Mouse (Mus musculus) heart, postnatal 36 days (tissue): ENCODE measurements around the gene Twsg1. TPM values are rescaled to one million over a fixed set of nuclear protein-coding genes. Genes with fewer than 3 reads are reported as not detected.

Source experiments
- DNase-seq, 2 experiments: peaks; one replicate each; pipeline ENCODE4 v3.0.0; 2021 to 2022
- intact Hi-C: fragments of 180-260 bp; cut with DNase I; formaldehyde crosslinking; loops from one replicate; pipeline ENCODE4 v1.15.1; 2025
- total RNA-seq, 2 experiments: library from RNA; stranded (reverse); gene quantifications; 2 replicates each; pipeline ENCODE4 v1.2.3; 2021

Twsg1 gene
- total RNA-seq, 2 experiments from 2014 or later = 73.7 to 75.5 TPM

- intact Hi-C loops = no loop called here
Measured at GRCm38 (mm10) chr17:65896016-65896415, 55.0 kb downstream of the Twsg1 start.

GRCm38 (mm10) chr17:65889476-65889875 lies 61.5 kb downstream of the Twsg1 start:
- DNase-seq = no peak
- intact Hi-C loops = loop anchor here (10.0 kb wide), 1 partner anchor 1555 kb away; the partner anchor contains the start of gene Pja2

More at GRCm38 (mm10) chr17:65896016-65896415, 55.0 kb downstream of the Twsg1 start:
- no peak for DNase-seq

- intact Hi-C loops = loop anchor here (10.0 kb wide), 1 partner anchor 1552 kb away; the partner anchor contains the start of gene Pja2
- DNase-seq = peak in 1 of 2 experiments; percentile 15
Measured at GRCm38 (mm10) chr17:65886571-65886970, 64.5 kb downstream of the Twsg1 start.

- DNase-seq = peak in 1 of 2 experiments; percentile 32
- intact Hi-C loops = loop anchor here (10.0 kb wide), 1 partner anchor 1551 kb away; the partner anchor contains the start of gene Pja2
Measured at GRCm38 (mm10) chr17:65885697-65886529, 65.1 kb downstream of the Twsg1 start, which contains the start of gene Ralbp1. Gene Ralbp1, minus strand, starts transcription at chr17:65885798.

- no peak for DNase-seq
- intact Hi-C loops = loop anchor here (10.0 kb wide), 1 partner anchor 1551 kb away; the partner anchor contains the start of gene Pja2
Measured at GRCm38 (mm10) chr17:65885398-65885696, 65.7 kb downstream of the Twsg1 start.

GRCm38 (mm10) chr17:65884691-65885397 lies 66.2 kb downstream of the Twsg1 start:
- DNase-seq = peak; percentile 97 to 98
- intact Hi-C loops = loop anchor here (5.0 to 10.0 kb wide), 3 partner anchors 67 to 1550 kb away; partner anchors contain the start of genes Pja2, Twsg1 and Washc1

GRCm38 (mm10) chr17:65884061-65884669 lies 66.9 kb downstream of the Twsg1 start:
- intact Hi-C loops = loop anchor here (5.0 to 10.0 kb wide), 3 partner anchors 68 to 1549 kb away; partner anchors contain the start of genes Pja2, Twsg1 and Washc1

GRCm38 (mm10) chr17:65877026-65877425 lies 74.0 kb downstream of the Twsg1 start:
- DNase-seq = no peak
- intact Hi-C loops = no loop called here

More at GRCm38 (mm10) chr17:65884061-65884669, 66.9 kb downstream of the Twsg1 start:
- DNase-seq = no peak

GRCm38 (mm10) chr17:65873834-65874233 lies 77.2 kb downstream of the Twsg1 start:
- intact Hi-C loops = no loop called here
- no peak for DNase-seq

- intact Hi-C loops = no loop called here
- DNase-seq = no peak
Measured at GRCm38 (mm10) chr17:65873156-65873555, 77.9 kb downstream of the Twsg1 start.

- intact Hi-C loops = no loop called here
- DNase-seq = peak in 1 of 2 experiments; percentile 33
Measured at GRCm38 (mm10) chr17:65872652-65873051, 78.4 kb downstream of the Twsg1 start.

- intact Hi-C loops = no loop called here
- DNase-seq = no peak
Measured at GRCm38 (mm10) chr17:65872051-65872450, 79.0 kb downstream of the Twsg1 start.

Other genes with a start within 250 kb of the Twsg1 start
- 10 to 100 TPM; 13.6 to 15.6 TPM for gene Rab31, start 178.5 kb downstream of the Twsg1 start, total RNA-seq
- gene Ppp4r1, start 168.7 kb downstream of the Twsg1 start, total RNA-seq = 10 to 100 TPM; 40.8 to 48.8 TPM
- 10 to 100 TPM; 39.4 to 41.1 TPM for gene Ralbp1, start 65.4 kb downstream of the Twsg1 start, total RNA-seq
- gene Ankrd12, start 125.9 kb upstream of the Twsg1 start, total RNA-seq = 10 to 100 TPM; 23.4 to 27.9 TPM
- gene Ndufv2, start 150.3 kb upstream of the Twsg1 start, total RNA-seq = 1,000 to 10,000 TPM; 1,205 to 1,266 TPM
- 10 to 100 TPM; 21.6 to 26.7 TPM for gene Washc1, start 160.3 kb upstream of the Twsg1 start, total RNA-seq
- 1 to 10 TPM in 1 of 2 experiments, under 1 TPM in 1; 0.89 to 1.1 TPM for gene Ddx11, start 172.3 kb upstream of the Twsg1 start, total RNA-seq